12 mouse cellular contexts compared by ENCODE assay signal in the genomic region with DNA sequence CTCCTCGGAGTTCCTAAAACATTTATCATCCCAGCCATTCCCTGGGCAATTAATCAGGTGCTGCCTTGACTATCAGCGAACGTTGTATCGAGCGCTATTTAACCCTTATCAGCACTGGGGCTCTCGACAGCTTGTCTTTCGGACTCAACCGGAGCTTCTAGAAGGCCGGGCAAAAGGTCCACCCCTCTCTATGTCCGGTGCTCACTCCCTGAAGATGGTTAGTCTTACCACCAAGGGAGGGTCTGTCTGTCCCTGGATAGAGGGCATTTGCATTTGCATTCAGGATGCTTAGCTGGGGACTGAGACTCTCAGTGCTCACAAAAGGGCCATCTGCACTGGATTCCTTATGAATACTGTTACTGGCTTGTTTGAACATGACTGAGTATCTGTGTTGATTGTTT. TPM values are rescaled to one million over a fixed set of nuclear protein-coding genes. Genes with fewer than 3 reads are reported as not detected.
DNase-seq lines count a peak whose midpoint lies in the region; ATAC-seq and TF ChIP-seq lines count a peak whose summit lies in the region.
"Had no signal": no experiment of that assay in that cellular context is flagged by ENCODE, and none has a peak within 500 bp of the region (broad histone marks: within the 10 kb centered on the region; RNA-seq: fewer than 3 reads in every experiment).

No protein-coding gene starts in this region.

- DNase-seq in heart, embryonic 10.5 days (ENCODE audit: low spot score): peak; percentile 53
- no peak for DNase-seq in heart, adult 18-20 months
- DNase-seq in ES-CJ7 (ENCODE audit: low read depth, low spot score): peak; percentile 59
- DNase-seq in cerebellum, postnatal 25 days: no peak
- DNase-seq in lung, postnatal 0 days (ENCODE audit: low spot score): no peak
- DNase-seq: adrenal gland, adult 2 months; kidney, adult 8-10 months; lung, postnatal 4 days; right cerebral cortex, postnatal 25 days had no signal

- H3K36me3 ChIP-seq in heart, embryonic 10.5 days: no peaks in the 10 kb centered on the region
- no peaks in the 10 kb centered on the region for H3K36me3 ChIP-seq in embryonic facial prominence, embryonic 15.5 days
- no peaks in the 10 kb centered on the region for H3K36me3 ChIP-seq in midbrain, embryonic 13.5 days
- H3K36me3 ChIP-seq in lung, postnatal 0 days (ENCODE audit: insufficient read depth, low read length): no peaks in the 10 kb centered on the region

- H3K4me1 ChIP-seq in heart, embryonic 10.5 days: peaks cover 34% of the 10 kb centered on the region
- peaks cover 15% of the 10 kb centered on the region for H3K4me1 ChIP-seq in embryonic facial prominence, embryonic 15.5 days
- H3K4me1 ChIP-seq in midbrain, embryonic 13.5 days (replicated peaks): peaks cover 35% of the 10 kb centered on the region
- H3K4me1 ChIP-seq in lung, postnatal 0 days (ENCODE audit: insufficient read depth, low read depth, low read length): no peaks in the 10 kb centered on the region

- no peak overlapping the region for H3K27ac ChIP-seq in heart, embryonic 10.5 days
- H3K27ac ChIP-seq in embryonic facial prominence, embryonic 15.5 days (replicated peaks): peak overlapping the region; percentile 39; the same call in 1 of the 2 replicates
- 0 out of 2 replicates have a peak overlapping the region, but pooled peaks have one; percentile 72 for H3K27ac ChIP-seq in midbrain, embryonic 13.5 days
- no peak overlapping the region for H3K27ac ChIP-seq in lung, postnatal 0 days (ENCODE audit: low read length)

- TF ChIP-seq EP300 in lung, postnatal 0 days (IDR thresholded peaks at IDR 0.05): no peak

- H3K4me3 ChIP-seq in heart, embryonic 10.5 days: no peak overlapping the region; the same call in 1 of the 2 replicates
- H3K4me3 ChIP-seq in embryonic facial prominence, embryonic 15.5 days (replicated peaks): no peak overlapping the region
- no peak overlapping the region for H3K4me3 ChIP-seq in midbrain, embryonic 13.5 days (replicated peaks)
- H3K4me3 ChIP-seq in lung, postnatal 0 days (ENCODE audit: low read depth, low read length): no peak overlapping the region

- no peak for TF ChIP-seq CTCF in lung, postnatal 0 days (IDR thresholded peaks at IDR 0.05)

- WGBS in heart, embryonic 10.5 days: 6% methylated on average over 10 of the region's 10 CpGs
- WGBS in embryonic facial prominence, embryonic 15.5 days: 44% methylated on average over 10 of the region's 10 CpGs
- 15% methylated on average over 10 of the region's 10 CpGs for WGBS in midbrain, embryonic 13.5 days
- WGBS in lung, postnatal 0 days: 10% methylated on average over 10 of the region's 10 CpGs

- H3K9ac ChIP-seq in embryonic facial prominence, embryonic 15.5 days: no peak overlapping the region
- no peak overlapping the region for H3K9ac ChIP-seq in midbrain, embryonic 13.5 days (replicated peaks)
- H3K9ac ChIP-seq in lung, postnatal 0 days (replicated peaks; ENCODE audit: low read depth): no peak overlapping the region

- no peak overlapping the region for H3K4me2 ChIP-seq in embryonic facial prominence, embryonic 15.5 days (replicated peaks)
- H3K4me2 ChIP-seq in midbrain, embryonic 13.5 days (replicated peaks): peak overlapping the region; percentile 24; the same call in 1 of the 2 replicates
- no peak overlapping the region for H3K4me2 ChIP-seq in lung, postnatal 0 days (replicated peaks; ENCODE audit: low read depth, low read length)

- H3K27me3 ChIP-seq in heart, embryonic 10.5 days (ENCODE audit: insufficient read depth, poor library complexity, severe bottlenecking): peaks cover 11% of the 10 kb centered on the region
- 0 out of 2 replicates have a peak, but pooled peaks cover 2% of the 10 kb centered on the region for H3K27me3 ChIP-seq in embryonic facial prominence, embryonic 15.5 days
- H3K27me3 ChIP-seq in midbrain, embryonic 13.5 days: no peaks in the 10 kb centered on the region
- no peaks in the 10 kb centered on the region for H3K27me3 ChIP-seq in lung, postnatal 0 days (replicated peaks; ENCODE audit: insufficient read depth, low read length)

- no peaks in the 10 kb centered on the region for H3K9me3 ChIP-seq in heart, embryonic 10.5 days
- no peaks in the 10 kb centered on the region for H3K9me3 ChIP-seq in embryonic facial prominence, embryonic 15.5 days (replicated peaks)
- H3K9me3 ChIP-seq in midbrain, embryonic 13.5 days: peaks cover 3% of the 10 kb centered on the region; the same call in 1 of the 2 replicates
- H3K9me3 ChIP-seq in lung, postnatal 0 days (ENCODE audit: low read length): no peaks in the 10 kb centered on the region

- no peak for ATAC-seq in embryonic facial prominence, embryonic 15.5 days (ENCODE audit: insufficient number of reproducible peaks, low FRiP score, low TSS enrichment, low read depth)
- no peak for ATAC-seq in midbrain, embryonic 13.5 days
- no peak for ATAC-seq in lung, postnatal 0 days
- ATAC-seq in CD4-positive, CD25-positive, alpha-beta regulatory T cell, adult 4 months: no peak

RNA-seq across cellular contexts. Expression of gene Stx16, which starts 25.0 kb away (rescaled TPM):
- polyA plus RNA-seq in heart, embryonic 10.5 days (2016; fragmentation: Nextera tagmentation; extraction: Ambion mirVana): 10.1 and 11.9 TPM in 2 replicates
- total RNA-seq in heart, adult 18-20 months (2021): 10 to 100 TPM; 16.4 to 17.3 TPM
- 11.8 and 13.4 TPM in 2 replicates for polyA plus RNA-seq in embryonic facial prominence, embryonic 15.5 days (2015; fragmentation: Nextera tagmentation; extraction: Ambion mirVana)
- polyA plus RNA-seq in midbrain, embryonic 13.5 days (2015; fragmentation: Nextera tagmentation; extraction: Ambion mirVana): 13.4 and 15.0 TPM in 2 replicates
- 5.2 and 7.3 TPM in 2 replicates for polyA plus RNA-seq in lung, postnatal 0 days (2015; fragmentation: Nextera tagmentation; extraction: Ambion mirVana)
- polyA plus RNA-seq in CD4-positive, CD25-positive, alpha-beta regulatory T cell, adult 4 months (2017; shearing (Covaris generic)): 10 to 100 TPM; 18.2 to 20.4 TPM

RNA-seq across cellular contexts. Expression of gene Npepl1, which starts 59.1 kb away (rescaled TPM):
- 51.6 and 53.6 TPM in 2 replicates for polyA plus RNA-seq in heart, embryonic 10.5 days (2016; fragmentation: Nextera tagmentation; extraction: Ambion mirVana)
- 10 to 100 TPM; 66.6 to 70.9 TPM for total RNA-seq in heart, adult 18-20 months (2021)
- 66.8 and 74.4 TPM in 2 replicates for polyA plus RNA-seq in embryonic facial prominence, embryonic 15.5 days (2015; fragmentation: Nextera tagmentation; extraction: Ambion mirVana)
- 18.5 and 20.4 TPM in 2 replicates for polyA plus RNA-seq in midbrain, embryonic 13.5 days (2015; fragmentation: Nextera tagmentation; extraction: Ambion mirVana)
- 58.0 and 60.2 TPM in 2 replicates for polyA plus RNA-seq in lung, postnatal 0 days (2015; fragmentation: Nextera tagmentation; extraction: Ambion mirVana)
- polyA plus RNA-seq in CD4-positive, CD25-positive, alpha-beta regulatory T cell, adult 4 months (2017; shearing (Covaris generic)): 10 to 100 TPM; 21.9 to 24.5 TPM

Comparison
In these comparisons a context has a peak if more than half of its experiments do, and no peak if none do; other contexts are left out.
1. DNase-seq: peak in heart, embryonic 10.5 days (single experiment) and ES-CJ7 (single experiment); none in heart, adult 18-20 months (0 of 2), cerebellum, postnatal 25 days (0 of 2) and lung, postnatal 0 days (single experiment).
2. H3K27ac ChIP-seq: peak in embryonic facial prominence, embryonic 15.5 days (single experiment) and midbrain, embryonic 13.5 days (single experiment); none in heart, embryonic 10.5 days (single experiment) and lung, postnatal 0 days (single experiment).